Comparison of ENCODE assay signal across 13 mouse cellular contexts in the genomic region with DNA sequence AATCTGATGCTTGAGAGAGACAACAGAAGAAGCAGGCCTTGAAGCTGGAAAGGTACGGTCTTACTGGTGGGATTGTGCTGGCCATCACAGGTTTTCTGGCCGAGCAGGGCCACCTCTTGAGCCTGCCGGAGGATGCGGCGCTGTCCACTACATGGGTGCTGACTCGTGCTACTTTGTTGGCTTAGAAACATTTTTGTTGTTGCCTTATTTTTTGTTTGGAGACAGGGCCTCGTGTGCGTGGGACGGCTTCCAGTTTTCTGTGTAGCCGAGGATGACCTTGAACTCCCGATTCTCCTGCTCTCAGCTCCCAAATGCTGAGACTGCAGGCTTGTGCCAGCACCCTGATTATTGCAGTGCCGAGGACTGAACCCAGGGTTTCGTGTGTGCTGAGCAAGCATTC. TPM values are rescaled to one million over a fixed set of nuclear protein-coding genes. Genes with fewer than 3 reads are reported as not detected.
A peak's percentile ranks its signal among the peaks of the same experiment; 100 is the strongest.
DNase-seq lines count a peak whose midpoint lies in the region; ATAC-seq lines count a peak whose summit lies in the region.
"Had no signal": no experiment of that assay in that cellular context is flagged by ENCODE, and none has a peak within 500 bp of the region (broad histone marks: within the 10 kb centered on the region; RNA-seq: fewer than 3 reads in every experiment).

No protein-coding gene starts in this region.

- ATAC-seq in intestine, embryonic 14.5 days (replicated peaks; ENCODE audit: low FRiP score, low TSS enrichment, low read depth), result no peak
- ATAC-seq in intestine, embryonic 16.5 days, result no peak
- ATAC-seq in neural tube, embryonic 15.5 days (ENCODE audit: low FRiP score), result no peak
- ATAC-seq in megakaryocyte progenitor cell, adult 5-6 weeks (replicated peaks; ENCODE audit: poor library complexity), result 0 out of 2 replicates have a peak, but pooled peaks have one; percentile 44
- ATAC-seq: forebrain, embryonic 14.5 days had no signal

- H3K4me3 ChIP-seq in intestine, embryonic 14.5 days (ENCODE audit: low read depth, low read length), result no peak overlapping the region
- no peak overlapping the region for H3K4me3 ChIP-seq in intestine, embryonic 16.5 days (ENCODE audit: low read length)
- no peak overlapping the region for H3K4me3 ChIP-seq in neural tube, embryonic 15.5 days (replicated peaks)
- no peak overlapping the region for H3K4me3 ChIP-seq in heart, embryonic 10.5 days
- H3K4me3 ChIP-seq: embryonic facial prominence, embryonic 13.5 days; limb, embryonic 13.5 days had no signal

- no peak overlapping the region for H3K9ac ChIP-seq in intestine, embryonic 14.5 days (ENCODE audit: low read length)
- no peak overlapping the region for H3K9ac ChIP-seq in intestine, embryonic 16.5 days (ENCODE audit: low read depth, low read length)
- H3K9ac ChIP-seq in neural tube, embryonic 15.5 days (replicated peaks), result no peak overlapping the region
- H3K9ac ChIP-seq: embryonic facial prominence, embryonic 13.5 days; hindbrain, embryonic 14.5 days; limb, embryonic 13.5 days had no signal

- peaks cover 6% of the 10 kb centered on the region for H3K4me1 ChIP-seq in intestine, embryonic 14.5 days (replicated peaks; ENCODE audit: control insufficient read depth, insufficient read depth, low read length)
- H3K4me1 ChIP-seq in intestine, embryonic 16.5 days (ENCODE audit: control insufficient read depth, insufficient read depth, low read length), result peaks cover 12% of the 10 kb centered on the region
- H3K4me1 ChIP-seq in neural tube, embryonic 15.5 days, result peaks cover 19% of the 10 kb centered on the region
- peaks cover 7% of the 10 kb centered on the region; the same call in 1 of the 2 replicates for H3K4me1 ChIP-seq in heart, embryonic 10.5 days

- WGBS in intestine, embryonic 14.5 days, result 59% methylated on average over 13 of the region's 13 CpGs
- 65% methylated on average over 13 of the region's 13 CpGs for WGBS in intestine, embryonic 16.5 days
- WGBS in neural tube, embryonic 15.5 days, result 72% methylated on average over 13 of the region's 13 CpGs
- WGBS in heart, embryonic 10.5 days, result 51% methylated on average over 13 of the region's 13 CpGs

- H3K27ac ChIP-seq in intestine, embryonic 14.5 days (ENCODE audit: low read depth), result no peak overlapping the region
- no peak overlapping the region for H3K27ac ChIP-seq in intestine, embryonic 16.5 days (ENCODE audit: low read length)
- H3K27ac ChIP-seq in neural tube, embryonic 15.5 days (replicated peaks), result no peak overlapping the region
- H3K27ac ChIP-seq in heart, embryonic 10.5 days, result no peak overlapping the region
- H3K27ac ChIP-seq: embryonic facial prominence, embryonic 13.5 days; hindbrain, embryonic 14.5 days; limb, embryonic 13.5 days had no signal

- DNase-seq in intestine, embryonic 14.5 days (ENCODE audit: low spot score), result peak; percentile 74
- DNase-seq in neural tube, embryonic 10.5 days (ENCODE audit: extremely low spot score, low spot score), result peak; percentile 34
- peak; percentile 54 for DNase-seq in adrenal gland, postnatal 25 days
- no peak for DNase-seq in heart, embryonic 10.5 days (ENCODE audit: low spot score)
- DNase-seq in heart, adult 18-20 months, result no peak
- DNase-seq: retina, postnatal 1 day had no signal

- H3K4me2 ChIP-seq in intestine, embryonic 14.5 days (ENCODE audit: low read length), result no peak overlapping the region
- H3K4me2 ChIP-seq in intestine, embryonic 16.5 days (ENCODE audit: low read depth, low read length), result no peak overlapping the region
- no peak overlapping the region for H3K4me2 ChIP-seq in neural tube, embryonic 15.5 days
- H3K4me2 ChIP-seq: embryonic facial prominence, embryonic 13.5 days; hindbrain, embryonic 14.5 days; limb, embryonic 13.5 days had no signal

- no peaks in the 10 kb centered on the region for H3K36me3 ChIP-seq in intestine, embryonic 14.5 days (ENCODE audit: control insufficient read depth, insufficient read depth, low read length)
- H3K36me3 ChIP-seq in intestine, embryonic 16.5 days (ENCODE audit: control insufficient read depth, insufficient read depth, low read length), result no peaks in the 10 kb centered on the region
- no peaks in the 10 kb centered on the region for H3K36me3 ChIP-seq in neural tube, embryonic 15.5 days
- no peaks in the 10 kb centered on the region for H3K36me3 ChIP-seq in heart, embryonic 10.5 days
- H3K36me3 ChIP-seq: embryonic facial prominence, embryonic 13.5 days; limb, embryonic 13.5 days had no signal

- H3K27me3 ChIP-seq in intestine, embryonic 14.5 days (replicated peaks; ENCODE audit: control insufficient read depth, insufficient read depth, low read length), result no peaks in the 10 kb centered on the region
- no peaks in the 10 kb centered on the region for H3K27me3 ChIP-seq in intestine, embryonic 16.5 days (replicated peaks; ENCODE audit: control insufficient read depth, insufficient read depth, low read length)
- H3K27me3 ChIP-seq in neural tube, embryonic 15.5 days (replicated peaks), result no peaks in the 10 kb centered on the region
- H3K27me3 ChIP-seq in heart, embryonic 10.5 days (ENCODE audit: insufficient read depth, poor library complexity, severe bottlenecking), result no peaks in the 10 kb centered on the region
- H3K27me3 ChIP-seq: limb, embryonic 13.5 days had no signal

- no peaks in the 10 kb centered on the region for H3K9me3 ChIP-seq in intestine, embryonic 14.5 days (ENCODE audit: control insufficient read depth, low read length)
- no peaks in the 10 kb centered on the region for H3K9me3 ChIP-seq in intestine, embryonic 16.5 days (ENCODE audit: control insufficient read depth, low read length)
- H3K9me3 ChIP-seq in neural tube, embryonic 15.5 days (replicated peaks), result no peaks in the 10 kb centered on the region
- no peaks in the 10 kb centered on the region for H3K9me3 ChIP-seq in heart, embryonic 10.5 days
- H3K9me3 ChIP-seq: embryonic facial prominence, embryonic 13.5 days; limb, embryonic 13.5 days had no signal

RNA-seq across cellular contexts. Expression of a gene that starts 12.2 kb away (rescaled TPM):
- polyA plus RNA-seq in intestine, embryonic 14.5 days (2014; fragmentation: Nextera tagmentation; extraction: Ambion mirVana), result 7.9 TPM in 2 replicates
- 8.6 and 8.9 TPM in 2 replicates for polyA plus RNA-seq in intestine, embryonic 16.5 days (2015; fragmentation: Nextera tagmentation; extraction: Ambion mirVana)
- polyA plus RNA-seq in neural tube, embryonic 15.5 days (2015; fragmentation: Nextera tagmentation; extraction: Ambion mirVana), result 14.4 and 17.7 TPM in 2 replicates
- 5.4 and 13.8 TPM in 2 replicates for total RNA-seq in adrenal gland, postnatal 25 days (2021)
- total RNA-seq in megakaryocyte progenitor cell, adult 5-6 weeks (2015), result 7.0 and 10.0 TPM in 2 replicates
- total RNA-seq in megakaryocyte progenitor cell, adult 5-6 weeks (2017), result 10.9 and 11.4 TPM in 2 replicates
- 6.3 and 7.0 TPM in 2 replicates for polyA plus RNA-seq in heart, embryonic 10.5 days (2016; fragmentation: Nextera tagmentation; extraction: Ambion mirVana)
- 10 to 100 TPM; 18.5 to 22.6 TPM for total RNA-seq in heart, adult 18-20 months (2021)

Comparison
In these comparisons a context has a peak if more than half of its experiments do, and no peak if none do; other contexts are left out.
1. DNase-seq: peak in intestine, embryonic 14.5 days (single experiment), neural tube, embryonic 10.5 days (single experiment) and adrenal gland, postnatal 25 days (single experiment); none in heart, embryonic 10.5 days (single experiment) and heart, adult 18-20 months (0 of 2).